Mouse (Mus musculus): Measurements from ENCODE around the gene Cst6. TPM values are rescaled to one million over a fixed set of nuclear protein-coding genes. Genes with fewer than 3 reads are reported as not detected.

Gene Cst6
- polyA plus RNA-seq, 1 experiment from 2014 or later = 3.1 TPM

- Histone ChIP-seq H3K27ac (replicated peaks) (no peak overlapping the region), H3K9ac (replicated peaks) (no peak overlapping the region), H3K4me3 (no peak overlapping the region), H3K4me2 (replicated peaks) (no peak overlapping the region), H3K9me3 (no peaks in the 10 kb centered on the region), H3K27me3 (no peaks in the 10 kb centered on the region), H3K36me3 (no peaks in the 10 kb centered on the region), H3K4me1 (peaks cover 5% of the 10 kb centered on the region)
- 86% methylated on average over 6 of the region's 6 CpGs for WGBS
- ATAC-seq (replicated peaks) = no peak
Measured at GRCm38 (mm10) chr19:5345297-5346131, 3.9 kb downstream of the Cst6 start.

- Histone ChIP-seq H3K4me1 (no peaks in the 10 kb centered on the region), H3K4me3 (no peak overlapping the region), H3K4me2 (replicated peaks) (no peak overlapping the region), H3K36me3 (no peaks in the 10 kb centered on the region), H3K27me3 (no peaks in the 10 kb centered on the region), H3K27ac (replicated peaks) (no peak overlapping the region), H3K9ac (replicated peaks) (no peak overlapping the region), H3K9me3 (no peaks in the 10 kb centered on the region)
- 94% methylated on average over 7 of the region's 7 CpGs for WGBS
- no peak for ATAC-seq (replicated peaks)
Measured at GRCm38 (mm10) chr19:5341360-5341759, 8.0 kb downstream of the Cst6 start.

- Histone ChIP-seq H3K36me3 (no peaks in the 10 kb centered on the region), H3K27me3 (no peaks in the 10 kb centered on the region), H3K27ac (replicated peaks) (no peak overlapping the region), H3K4me3 (no peak overlapping the region), H3K9ac (replicated peaks) (no peak overlapping the region), H3K9me3 (no peaks in the 10 kb centered on the region), H3K4me1 (no peaks in the 10 kb centered on the region), H3K4me2 (replicated peaks) (no peak overlapping the region)
- 23% methylated on average over 5 of the region's 5 CpGs for WGBS
- no peak for ATAC-seq (replicated peaks)
Measured at GRCm38 (mm10) chr19:5337975-5338374, 11.4 kb downstream of the Cst6 start.

DNA sequence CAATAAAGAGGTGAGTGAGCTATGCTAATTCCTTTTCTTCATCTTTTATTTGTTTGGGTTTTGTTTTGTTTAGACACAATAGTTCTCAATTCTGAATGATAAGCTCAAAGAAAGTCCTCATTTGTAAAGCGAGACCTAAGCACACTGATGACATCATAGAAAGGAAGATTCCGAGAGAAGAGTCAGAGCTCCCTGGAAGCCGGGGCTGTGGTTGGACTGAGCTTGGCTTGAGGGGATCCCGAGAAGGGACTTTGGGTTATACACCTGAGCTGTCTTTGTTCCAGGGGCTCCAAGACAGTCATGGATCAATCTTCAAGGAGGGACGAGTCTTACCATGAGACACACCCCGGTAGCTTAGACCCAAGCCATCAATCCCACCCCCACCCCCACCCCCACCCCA is 13.9 kb downstream of the Cst6 start, which contains the start of gene Catsper1:
Gene Catsper1, plus strand, starts transcription at position 301 of the 400 bp plus-strand sequence.
- no peaks in the 10 kb centered on the region for H3K4me1 ChIP-seq
- H3K36me3 ChIP-seq = no peaks in the 10 kb centered on the region
- no peaks in the 10 kb centered on the region for H3K27me3 ChIP-seq
- H3K9ac ChIP-seq (replicated peaks) = no peak within 1 kb of the TSS
- ATAC-seq (replicated peaks) = no peak
- H3K27ac ChIP-seq (replicated peaks) = no peak within 1 kb of the TSS
- H3K9me3 ChIP-seq = no peaks in the 10 kb centered on the region
- WGBS = 87% methylated on average over 6 of the region's 6 CpGs
- no peak within 1 kb of the TSS for H3K4me2 ChIP-seq (replicated peaks)
- H3K4me3 ChIP-seq = no peak within 1 kb of the TSS

DNA sequence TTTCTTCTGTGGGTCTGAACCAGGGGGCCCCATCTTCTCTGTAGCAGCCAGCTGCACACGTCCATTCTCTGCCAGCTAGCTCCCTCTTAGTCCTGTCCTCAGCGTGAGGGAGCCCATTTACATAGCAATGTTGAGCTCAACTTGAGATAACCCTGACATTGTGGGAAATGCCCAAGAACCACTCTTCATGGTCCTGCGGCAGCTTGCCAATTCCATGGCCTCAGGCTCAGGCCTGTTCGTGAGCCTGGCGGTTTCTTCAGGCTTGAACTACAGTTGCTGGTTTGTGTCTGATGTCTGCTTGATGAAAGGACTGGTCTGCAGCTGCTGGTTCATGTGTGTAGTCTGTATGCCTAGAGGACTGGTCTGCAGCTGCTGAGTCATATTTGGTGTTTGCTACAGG is 14.6 kb downstream of the Cst6 start:
- no peak overlapping the region for H3K4me3 ChIP-seq
- 82% methylated on average over 5 of the region's 5 CpGs for WGBS

DNA sequence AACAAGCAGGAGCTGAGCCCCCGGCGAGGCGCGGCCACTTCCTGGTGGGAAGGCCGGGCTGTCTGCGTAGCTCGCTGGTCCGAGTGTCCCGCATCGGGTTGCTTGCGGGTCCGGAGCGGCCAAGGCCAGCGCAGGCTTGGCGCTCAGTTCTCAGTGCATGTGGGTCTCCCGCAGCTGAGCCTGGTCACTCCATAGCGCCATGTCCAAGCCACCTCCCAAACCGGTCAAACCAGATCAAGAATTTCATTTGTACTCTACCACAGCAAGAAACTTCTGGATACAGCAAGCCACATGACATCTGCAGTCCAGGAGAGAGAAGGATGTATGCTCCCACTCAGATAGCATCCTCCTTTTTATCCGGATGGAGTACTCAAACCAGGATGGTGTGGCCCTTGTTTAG is 21.4 kb downstream of the Cst6 start:
- H3K36me3 ChIP-seq = no peaks in the 10 kb centered on the region
- H3K4me2 ChIP-seq (replicated peaks) = no peak overlapping the region
- no peaks in the 10 kb centered on the region for H3K9me3 ChIP-seq
- H3K4me1 ChIP-seq = no peaks in the 10 kb centered on the region
- no peaks in the 10 kb centered on the region for H3K27me3 ChIP-seq
- WGBS = 78% methylated on average over 19 of the region's 19 CpGs
- H3K4me3 ChIP-seq = no peak overlapping the region
- H3K9ac ChIP-seq (replicated peaks) = no peak overlapping the region
- ATAC-seq (replicated peaks) = no peak
- no peak overlapping the region for H3K27ac ChIP-seq (replicated peaks)

More for the DNA sequence above, 14.6 kb downstream of the Cst6 start:
- no peaks in the 10 kb centered on the region for H3K36me3 ChIP-seq
- H3K9ac ChIP-seq (replicated peaks) = no peak overlapping the region
- H3K27me3 ChIP-seq = no peaks in the 10 kb centered on the region
- H3K4me1 ChIP-seq = no peaks in the 10 kb centered on the region
- H3K27ac ChIP-seq (replicated peaks) = no peak overlapping the region
- no peak for ATAC-seq (replicated peaks)
- no peaks in the 10 kb centered on the region for H3K9me3 ChIP-seq
- no peak overlapping the region for H3K4me2 ChIP-seq (replicated peaks)

GRCm38 (mm10) chr19:5323801-5324200 is 25.6 kb downstream of the Cst6 start:
- Histone ChIP-seq H3K4me3 (no peak overlapping the region), H3K27ac (replicated peaks) (no peak overlapping the region), H3K27me3 (no peaks in the 10 kb centered on the region), H3K4me2 (replicated peaks) (no peak overlapping the region), H3K9me3 (no peaks in the 10 kb centered on the region), H3K9ac (replicated peaks) (no peak overlapping the region), H3K36me3 (no peaks in the 10 kb centered on the region), H3K4me1 (no peaks in the 10 kb centered on the region)
- 60% methylated on average over 17 of the region's 17 CpGs for WGBS
- ATAC-seq (replicated peaks) = no peak

DNA sequence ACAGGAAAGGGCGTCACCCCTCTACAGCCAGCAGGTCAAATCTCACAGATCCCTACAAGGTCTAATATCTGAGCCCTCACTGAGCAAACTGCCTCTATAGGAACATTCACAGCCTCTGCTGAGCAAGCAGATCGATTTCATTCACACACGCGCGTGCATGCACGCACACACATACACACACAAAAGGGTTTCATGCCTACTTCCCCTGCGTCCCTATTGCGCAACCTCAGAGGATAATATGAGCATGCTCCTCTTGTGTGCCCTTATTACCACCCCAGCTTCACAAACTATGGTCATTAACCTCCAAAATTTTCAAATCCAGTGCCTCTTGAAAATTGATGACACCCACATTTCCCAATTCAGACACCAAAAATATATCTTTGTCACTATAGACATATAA is 36.2 kb downstream of the Cst6 start:
- Histone ChIP-seq H3K4me1 (no peaks in the 10 kb centered on the region), H3K9me3 (no peaks in the 10 kb centered on the region), H3K27me3 (no peaks in the 10 kb centered on the region), H3K9ac (replicated peaks) (no peak overlapping the region), H3K27ac (replicated peaks) (no peak overlapping the region), H3K4me2 (replicated peaks) (no peak overlapping the region), H3K4me3 (no peak overlapping the region), H3K36me3 (no peaks in the 10 kb centered on the region)
- 86% methylated on average over 8 of the region's 8 CpGs for WGBS
- no peak for ATAC-seq (replicated peaks)

DNA sequence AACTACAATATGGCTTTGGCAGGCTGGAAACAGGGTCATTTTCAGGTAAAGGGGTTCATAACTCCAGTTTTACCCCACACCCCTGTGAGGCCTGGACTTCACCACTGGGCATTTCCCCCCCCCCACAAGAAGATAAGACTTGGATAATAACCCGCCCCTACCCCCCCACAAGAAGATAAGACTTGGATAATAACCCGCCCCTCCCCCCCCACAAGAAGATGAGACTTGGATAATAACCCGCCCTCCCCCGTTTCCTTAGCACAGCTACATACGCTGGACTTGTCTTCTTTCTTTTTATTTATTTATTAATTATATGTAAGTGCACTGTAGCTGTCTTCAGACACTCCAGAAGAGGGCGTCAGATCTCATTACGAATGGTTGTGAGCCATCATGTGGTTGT is 40.3 kb downstream of the Cst6 start:
- H3K9ac ChIP-seq (replicated peaks) = no peak overlapping the region
- no peak for ATAC-seq (replicated peaks)
- 86% methylated on average over 7 of the region's 7 CpGs for WGBS

DNA sequence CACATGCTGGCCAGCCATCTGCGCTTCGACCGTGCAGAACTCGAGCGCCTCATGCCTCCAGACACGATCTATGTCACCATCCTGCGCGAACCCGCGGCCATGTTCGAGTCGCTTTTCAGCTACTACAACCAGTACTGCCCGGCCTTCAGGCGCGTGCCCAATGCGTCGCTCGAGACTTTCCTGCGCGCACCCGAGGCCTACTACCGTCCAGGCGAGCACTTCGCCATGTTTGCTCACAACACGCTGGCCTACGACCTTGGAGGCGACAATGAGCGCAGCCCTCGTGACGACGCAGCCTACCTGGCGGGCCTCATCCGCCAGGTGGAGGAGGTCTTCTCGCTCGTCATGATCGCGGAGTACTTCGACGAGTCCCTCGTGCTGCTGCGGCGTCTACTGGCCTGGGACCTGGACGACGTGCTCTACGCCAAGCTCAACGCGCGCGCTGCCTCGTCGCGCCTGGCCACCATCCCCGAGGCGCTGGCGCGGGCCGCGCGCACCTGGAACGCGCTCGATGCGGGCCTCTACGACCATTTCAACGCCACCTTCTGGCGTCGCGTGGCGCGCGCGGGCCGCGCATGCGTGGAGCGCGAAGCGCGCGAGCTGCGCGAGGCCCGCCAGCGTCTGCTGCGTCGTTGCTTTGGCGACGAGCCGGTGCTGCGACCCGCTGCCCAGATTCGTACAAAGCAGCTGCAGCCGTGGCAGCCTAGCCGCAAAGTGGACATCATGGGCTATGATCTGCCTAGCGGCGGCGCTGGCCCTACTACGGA is 42.2 kb downstream of the Cst6 start:
- Histone ChIP-seq H3K27ac (replicated peaks) (no peak overlapping the region), H3K9ac (replicated peaks) (no peak overlapping the region), H3K4me1 (no peaks in the 10 kb centered on the region), H3K4me3 (peak overlapping the region; percentile 10; the same call in 1 of the 2 replicates), H3K36me3 (peaks cover 50% of the 10 kb centered on the region), H3K27me3 (no peaks in the 10 kb centered on the region), H3K4me2 (replicated peaks) (peak overlapping the region; percentile 26), H3K9me3 (no peaks in the 10 kb centered on the region)
- WGBS = 57% methylated on average over 98 of the region's 98 CpGs
- ATAC-seq (replicated peaks) = no peak

More for the DNA sequence above, 40.3 kb downstream of the Cst6 start:
- Histone ChIP-seq H3K36me3 (peaks cover 38% of the 10 kb centered on the region), H3K4me3 (no peak overlapping the region), H3K4me2 (replicated peaks) (no peak overlapping the region), H3K9me3 (no peaks in the 10 kb centered on the region), H3K27ac (replicated peaks) (no peak overlapping the region), H3K27me3 (no peaks in the 10 kb centered on the region), H3K4me1 (no peaks in the 10 kb centered on the region)

- H3K4me1 ChIP-seq = no peaks in the 10 kb centered on the region
- H3K36me3 ChIP-seq = peaks cover 50% of the 10 kb centered on the region
- H3K9me3 ChIP-seq = no peaks in the 10 kb centered on the region
- no peak overlapping the region for H3K27ac ChIP-seq (replicated peaks)
- no peak overlapping the region for H3K4me2 ChIP-seq (replicated peaks)
- 87% methylated on average over 6 of the region's 6 CpGs for WGBS
- H3K9ac ChIP-seq (replicated peaks) = no peak overlapping the region
- ATAC-seq (replicated peaks) = no peak
- H3K27me3 ChIP-seq = no peaks in the 10 kb centered on the region
- no peak overlapping the region for H3K4me3 ChIP-seq
Measured at GRCm38 (mm10) chr19:5306279-5306678, 43.1 kb downstream of the Cst6 start.

DNA sequence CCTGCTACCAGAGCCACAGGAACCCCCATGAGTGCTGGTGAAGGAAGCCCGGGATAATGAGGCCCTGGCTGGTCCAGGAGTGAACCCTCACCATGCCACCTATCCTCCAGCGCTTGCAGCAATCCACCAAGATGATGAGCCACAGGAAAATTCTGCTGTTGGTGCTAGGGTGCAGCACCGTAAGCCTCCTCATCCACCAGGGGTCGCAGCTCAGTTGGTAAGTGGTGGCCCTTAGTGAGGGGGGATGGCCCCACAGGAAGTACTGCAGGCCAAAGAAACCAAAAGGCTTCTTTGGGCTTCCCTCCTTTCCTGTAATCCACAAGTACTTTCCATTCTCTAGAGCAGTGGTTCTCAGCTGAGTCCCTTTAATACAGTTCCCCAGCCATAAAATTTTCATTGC is 46.9 kb downstream of the Cst6 start:
- no peak overlapping the region for H3K9ac ChIP-seq (replicated peaks)
- WGBS = 31% methylated on average over 4 of the region's 4 CpGs
- ATAC-seq (replicated peaks) = no peak
- no peaks in the 10 kb centered on the region for H3K9me3 ChIP-seq
- peaks cover 42% of the 10 kb centered on the region for H3K36me3 ChIP-seq
- no peak overlapping the region for H3K27ac ChIP-seq (replicated peaks)
- no peak overlapping the region for H3K4me3 ChIP-seq
- no peak overlapping the region for H3K4me2 ChIP-seq (replicated peaks)
- peaks cover 30% of the 10 kb centered on the region for H3K4me1 ChIP-seq
- no peaks in the 10 kb centered on the region for H3K27me3 ChIP-seq

Data from forebrain, embryonic 15.5 days (tissue).